Mouse (Mus musculus): Measurements from ENCODE around the gene Fes. TPM values are rescaled to one million over a fixed set of nuclear protein-coding genes. Genes with fewer than 3 reads are reported as not detected.

The Fes gene
- polyA plus RNA-seq, 1 experiment from 2014 or later, result 5.6 TPM

DNA sequence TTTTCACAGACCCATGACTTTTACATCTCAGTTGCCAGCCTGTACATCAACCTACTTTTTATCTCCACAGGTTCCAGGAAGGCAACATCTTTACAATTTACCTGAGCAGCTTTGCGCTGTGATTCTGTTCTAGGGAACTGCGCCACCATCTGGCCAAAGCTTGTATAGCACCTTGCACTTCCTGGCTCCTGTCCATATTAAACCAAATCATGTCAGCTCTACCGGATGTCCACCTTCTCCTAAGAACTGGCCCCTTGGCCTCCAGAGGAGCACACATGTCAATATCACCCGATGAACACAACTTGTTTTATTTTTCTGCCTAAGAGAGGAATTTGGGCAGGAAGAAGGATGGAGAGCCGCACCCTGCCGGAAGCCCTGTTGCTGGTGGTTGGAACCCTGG lies 10.3 kb downstream of the Fes start:
- ATAC-seq (no peak), DNase-seq (ENCODE audit: low read depth, low spot score) (no peak)
- ChIA-PET POLR2A (no interaction called here), CTCF (interaction anchor here (1.3 to 3.6 kb wide), 4 partner anchors 9 to 207 kb away, joined by 3 to 14 read pairs (median 10); partner anchors contain the start of genes Fes and Unc45a)
- no peak for TF ChIP-seq CTCF (IDR thresholded peaks at IDR 0.05)
- no peaks in the 10 kb centered on the region for H3K27me3 ChIP-seq
- in situ Hi-C loops (cut with MboI; ENCODE audit: low pct_unique_long_range_greater_than_20kb), result loop anchor here (5.0 to 25.0 kb wide), 3 partner anchors 35 to 460 kb away; partner anchors contain the start of genes Crtc3, Hddc3, Iqgap1 and Unc45a

GRCm38 (mm10) chr7:80376192-80376591 lies 11.6 kb downstream of the Fes start:
- ATAC-seq, result no peak
- CTCF ChIA-PET, result interaction anchor here (3.6 kb wide), 1 partner anchor 10 kb away, joined by 14 read pairs; the partner anchor contains the start of gene Fes
- no peak for TF ChIP-seq CTCF (IDR thresholded peaks at IDR 0.05)
- no peak for DNase-seq (ENCODE audit: low read depth, low spot score)
- POLR2A ChIA-PET, result no interaction called here
- in situ Hi-C loops (cut with MboI; ENCODE audit: low pct_unique_long_range_greater_than_20kb), result loop anchor here (5.0 to 25.0 kb wide), 3 partner anchors 34 to 461 kb away; partner anchors contain the start of genes Crtc3, Hddc3, Iqgap1 and Unc45a
- H3K27me3 ChIP-seq, result no peaks in the 10 kb centered on the region

DNA sequence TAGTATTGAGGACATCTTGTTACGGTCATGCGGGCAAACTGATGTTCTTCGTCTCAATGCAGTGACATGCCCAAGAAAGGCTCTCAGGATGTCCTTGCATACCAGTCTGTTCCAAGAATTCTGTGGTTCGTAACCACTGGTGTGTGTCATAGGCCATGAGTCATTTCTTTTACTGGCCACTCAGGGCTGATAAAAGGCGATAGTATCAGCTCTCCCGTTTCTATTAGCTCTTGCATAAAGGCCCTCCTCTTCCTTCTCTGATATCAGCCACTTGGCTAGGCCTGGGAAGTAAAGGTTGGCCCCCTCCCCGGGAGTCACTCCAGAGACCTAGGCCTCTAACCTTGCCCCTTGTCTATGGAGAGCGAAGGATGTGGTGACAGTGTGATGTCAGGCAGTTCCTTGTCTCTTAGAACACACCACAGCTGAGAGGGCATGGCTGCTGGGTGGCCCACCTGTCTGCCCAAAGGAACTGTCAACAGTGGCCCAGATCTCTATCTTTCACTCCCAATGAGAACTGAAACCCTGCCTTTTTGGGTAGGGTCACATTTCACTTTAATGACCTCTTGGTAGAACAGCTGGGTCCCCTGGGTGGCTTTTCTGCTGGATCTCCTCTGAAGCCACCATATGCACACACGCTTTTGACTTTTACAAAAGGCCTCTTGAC lies 12.2 kb downstream of the Fes start:
- CTCF ChIA-PET, result interaction anchor here (0.6 to 3.6 kb wide), 4 partner anchors 11 to 234 kb away, joined by 3 to 14 read pairs (median 3); partner anchors contain the start of gene Fes
- in situ Hi-C loops (cut with MboI; ENCODE audit: low pct_unique_long_range_greater_than_20kb), result loop anchor here (5.0 to 25.0 kb wide), 3 partner anchors 33 to 462 kb away; partner anchors contain the start of genes Crtc3, Hddc3, Iqgap1 and Unc45a
- DNase-seq (ENCODE audit: low read depth, low spot score) (peak; percentile 50), ATAC-seq (peak; percentile 80)
- POLR2A ChIA-PET, result no interaction called here
- TF ChIP-seq CTCF (IDR thresholded peaks at IDR 0.05), result no peak
- no peaks in the 10 kb centered on the region for H3K27me3 ChIP-seq

DNA sequence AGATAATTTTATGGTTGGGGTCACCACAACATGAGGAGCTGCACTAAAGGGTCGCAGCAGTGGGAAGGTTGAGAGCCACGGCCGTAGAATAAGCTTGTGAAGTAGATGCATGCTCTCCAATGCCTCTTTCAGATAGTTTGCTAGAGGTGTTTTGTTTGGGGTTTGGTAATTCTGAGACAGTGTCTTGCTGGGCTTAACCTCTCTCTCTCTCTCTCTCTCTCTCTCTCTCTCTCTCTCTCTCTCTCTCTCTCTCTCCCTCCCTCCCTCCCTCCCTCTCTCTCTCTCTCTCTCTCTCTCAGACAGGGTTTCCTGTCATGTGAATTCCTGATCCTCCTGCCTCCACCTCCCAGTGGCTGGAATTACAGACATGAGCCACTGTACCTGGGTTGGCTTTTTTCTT lies 13.0 kb downstream of the Fes start:
- POLR2A ChIA-PET, result no interaction called here

GRCm38 (mm10) chr7:80374280-80374679 lies 13.5 kb downstream of the Fes start:
- ChIA-PET POLR2A (no interaction called here), CTCF (interaction anchor here (2.7 kb wide), 1 partner anchor 32 kb away, joined by 23 read pairs; the partner anchor contains the start of genes Hddc3 and Unc45a)
- in situ Hi-C loops (cut with MboI; ENCODE audit: low pct_unique_long_range_greater_than_20kb), result no loop called here
- no peaks in the 10 kb centered on the region for H3K27me3 ChIP-seq
- DNase-seq (ENCODE audit: low read depth, low spot score) (no peak), ATAC-seq (no peak)
- no peak for TF ChIP-seq CTCF (IDR thresholded peaks at IDR 0.05)

More for the DNA sequence above, 13.0 kb downstream of the Fes start:
- CTCF ChIA-PET, result interaction anchor here (0.8 to 1.0 kb wide), 2 partner anchors 33 to 210 kb away, joined by 3 read pairs; no protein-coding TSS in a partner anchor
- in situ Hi-C loops (cut with MboI; ENCODE audit: low pct_unique_long_range_greater_than_20kb), result loop anchor here (5.0 to 25.0 kb wide), 3 partner anchors 32 to 463 kb away; partner anchors contain the start of genes Crtc3, Hddc3, Iqgap1 and Unc45a
- no peak for DNase-seq (ENCODE audit: low read depth, low spot score)
- no peak for TF ChIP-seq CTCF (IDR thresholded peaks at IDR 0.05)
- no peak for ATAC-seq
- no peaks in the 10 kb centered on the region for H3K27me3 ChIP-seq

- DNase-seq (ENCODE audit: low read depth, low spot score), result no peak
- ChIA-PET POLR2A (no interaction called here), CTCF (interaction anchor here (2.7 kb wide), 1 partner anchor 32 kb away, joined by 23 read pairs; the partner anchor contains the start of genes Hddc3 and Unc45a)
- in situ Hi-C loops (cut with MboI; ENCODE audit: low pct_unique_long_range_greater_than_20kb), result no loop called here
- TF ChIP-seq CTCF (IDR thresholded peaks at IDR 0.05), result no peak
- no peaks in the 10 kb centered on the region for H3K27me3 ChIP-seq
- ATAC-seq, result no peak
Observed at GRCm38 (mm10) chr7:80373850-80374249, 13.9 kb downstream of the Fes start.

DNA sequence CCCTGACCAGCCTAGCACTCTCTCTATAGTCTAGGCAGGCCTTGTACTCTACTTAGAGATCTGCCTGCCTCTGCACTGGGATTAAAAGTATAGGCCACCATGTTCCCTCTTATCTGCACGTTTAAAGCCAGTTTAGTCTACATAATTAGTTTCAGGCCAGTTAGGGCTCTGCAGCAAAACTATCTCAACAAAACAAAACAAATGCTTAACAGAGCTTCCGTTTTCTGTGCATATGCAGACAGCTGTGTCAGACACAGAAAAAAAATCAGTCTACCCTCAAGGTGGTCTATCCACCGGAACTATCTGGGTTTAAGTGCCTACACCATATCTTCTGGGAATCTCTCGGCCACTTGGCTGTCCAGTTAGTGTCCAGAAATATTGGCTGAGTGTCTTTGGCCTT lies 14.4 kb downstream of the Fes start:
- TF ChIP-seq CTCF (IDR thresholded peaks at IDR 0.05), result no peak
- DNase-seq (ENCODE audit: low read depth, low spot score), result no peak
- in situ Hi-C loops (cut with MboI; ENCODE audit: low pct_unique_long_range_greater_than_20kb), result no loop called here
- ChIA-PET CTCF (interaction anchor here (2.7 kb wide), 1 partner anchor 31 kb away, joined by 23 read pairs; the partner anchor contains the start of genes Hddc3 and Unc45a), POLR2A (interaction anchor here (0.9 kb wide), 1 partner anchor 9 kb away, joined by 3 read pairs; no protein-coding TSS in a partner anchor)
- H3K27me3 ChIP-seq, result no peaks in the 10 kb centered on the region
- ATAC-seq, result no peak

- no peak for DNase-seq (ENCODE audit: low read depth, low spot score)
- no peak for TF ChIP-seq CTCF (IDR thresholded peaks at IDR 0.05)
- in situ Hi-C loops (cut with MboI; ENCODE audit: low pct_unique_long_range_greater_than_20kb), result no loop called here
- POLR2A ChIA-PET, result interaction anchor here (0.6 to 0.9 kb wide), 2 partner anchors 9 to 37 kb away, joined by 3 to 4 read pairs; no protein-coding TSS in a partner anchor
- no peaks in the 10 kb centered on the region for H3K27me3 ChIP-seq
- ATAC-seq, result no peak
- CTCF ChIA-PET, result interaction anchor here (2.7 kb wide), 1 partner anchor 31 kb away, joined by 23 read pairs; the partner anchor contains the start of genes Hddc3 and Unc45a
Observed at GRCm38 (mm10) chr7:80372667-80373066, 15.1 kb downstream of the Fes start.

- in situ Hi-C loops (cut with MboI; ENCODE audit: low pct_unique_long_range_greater_than_20kb), result no loop called here
- DNase-seq (ENCODE audit: low read depth, low spot score), result no peak
- TF ChIP-seq CTCF (IDR thresholded peaks at IDR 0.05), result no peak
- no peaks in the 10 kb centered on the region for H3K27me3 ChIP-seq
- no peak for ATAC-seq
- CTCF ChIA-PET, result interaction anchor here (0.7 to 2.7 kb wide), 2 partner anchors 11 to 30 kb away, joined by 3 to 23 read pairs; partner anchors contain the start of genes Hddc3 and Unc45a
- POLR2A ChIA-PET, result interaction anchor here (0.6 kb wide), 1 partner anchor 36 kb away, joined by 4 read pairs; no protein-coding TSS in a partner anchor
Observed at GRCm38 (mm10) chr7:80372166-80372565, 15.6 kb downstream of the Fes start.

- peak; percentile 32 for ATAC-seq
- H3K27me3 ChIP-seq, result no peaks in the 10 kb centered on the region
- ChIA-PET CTCF (interaction anchor here (1.1 to 2.7 kb wide), 7 partner anchors 9 to 115 kb away, joined by 3 to 23 read pairs (median 5); partner anchors contain the start of genes Hddc3 and Unc45a), POLR2A (interaction anchor here (0.8 kb wide), 1 partner anchor 31 kb away, joined by 3 read pairs; no protein-coding TSS in a partner anchor)
- no peak for DNase-seq (ENCODE audit: low read depth, low spot score)
- in situ Hi-C loops (cut with MboI; ENCODE audit: low pct_unique_long_range_greater_than_20kb), result no loop called here
- TF ChIP-seq CTCF (IDR thresholded peaks at IDR 0.05), result no peak
Observed at GRCm38 (mm10) chr7:80371041-80371751, 16.6 kb downstream of the Fes start, which contains the start of gene Man2a2. TSS of gene Man2a2 (minus strand) at chr7:80371375.

All from Patski (cell line).